Mouse (Mus musculus) lung, postnatal 0 days (tissue): ENCODE data around the gene Camkmt. TPM values are rescaled to one million over a fixed set of nuclear protein-coding genes. Genes with fewer than 3 reads are reported as not detected.
A peak's percentile ranks its signal among the peaks of the same experiment; 100 is the strongest.

Experiments used
- ATAC-seq: fragments of 200-750 bp; cut with Nextera tagmentation; 2 replicates; pipeline ENCODE4 v1.8.0; 2017; ENCODE audit warnings: moderate library complexity
- DNase-seq: peaks from one replicate; pipeline ENCODE4 v3.0.0-alpha.2; 2016; ENCODE audit warnings: low spot score
- H3K27ac ChIP-seq: fragments of 300-500 bp; sonication (generic); 2 replicates; pipeline ENCODE4 v1.5.1; 2014; ENCODE audit warnings: antibody characterized with exemption, mild to moderate bottlenecking, low read length, mixed read lengths
- H3K27me3 ChIP-seq: fragments of 300-500 bp; sonication (generic); replicated peaks from 2 replicates; pipeline ENCODE4 v1.6.1; 2014; ENCODE audit warnings: low read length, mixed read lengths; ENCODE audit not compliant: insufficient read depth
- H3K36me3 ChIP-seq: fragments of 300-500 bp; sonication (generic); 2 replicates; pipeline ENCODE4 v1.6.1; 2014; ENCODE audit warnings: low read length, mixed read lengths; ENCODE audit not compliant: insufficient read depth
- H3K4me1 ChIP-seq: fragments of 300-500 bp; sonication (generic); 2 replicates; pipeline ENCODE4 v1.6.1; 2014; ENCODE audit warnings: antibody characterized with exemption, low read depth, low read length, mixed read lengths; ENCODE audit not compliant: insufficient read depth
- H3K4me2 ChIP-seq: fragments of 300-500 bp; sonication (generic); replicated peaks from 2 replicates; pipeline ENCODE4 v1.6.1; 2014; ENCODE audit warnings: low read depth, mild to moderate bottlenecking, low read length, moderate library complexity, mixed read lengths
- H3K4me3 ChIP-seq: fragments of 300-500 bp; sonication (generic); 2 replicates; pipeline ENCODE4 v1.5.1; 2014; ENCODE audit warnings: low read depth, low read length
- H3K9ac ChIP-seq: fragments of 300-500 bp; sonication (generic); replicated peaks from 2 replicates; pipeline ENCODE4 v1.6.1; 2014; ENCODE audit warnings: low read depth, mild to moderate bottlenecking
- H3K9me3 ChIP-seq: fragments of 300-500 bp; sonication (generic); 2 replicates; pipeline ENCODE4 v1.6.1; 2016; ENCODE audit warnings: low read length, mixed read lengths
- CTCF ChIP-seq: IDR thresholded peaks from 2 replicates; pipeline ENCODE4 v1.5.1; 2016; ENCODE audit warnings: antibody characterized with exemption, mild to moderate bottlenecking
- EP300 ChIP-seq: IDR thresholded peaks from 2 replicates; pipeline ENCODE4 v1.6.1; 2016; ENCODE audit warnings: antibody characterized with exemption, mild to moderate bottlenecking, control low read depth
- WGBS: fragments of 180-500 bp; shearing (Covaris S2); extraction: QIAGEN DNeasy Blood & Tissue Kit; methylation state at CpG from one replicate; pipeline ENCODE4 v1.1.7; 2014; 5-methylcytosine and 5-hydroxymethylcytosine counted together
- polyA plus RNA-seq: library from polyadenylated mRNA; unstranded; fragments of >200 nt; fragmentation: Nextera tagmentation; extraction: Ambion mirVana; gene quantifications from 2 replicates; pipeline ENCODE4 v1.2.1, GENCODE M21; 2015

Camkmt gene
- polyA plus RNA-seq, 1 experiment from 2014 or later = 3.2 TPM

GRCm38 (mm10) chr17:85487531-85487930 is 397.2 kb downstream of the Camkmt start:
- Histone ChIP-seq H3K9ac (no peak overlapping the region), H3K27me3 (peaks cover 55% of the 10 kb centered on the region), H3K36me3 (no peaks in the 10 kb centered on the region), H3K4me2 (no peak overlapping the region), H3K27ac (no peak overlapping the region), H3K4me1 (no peaks in the 10 kb centered on the region), H3K4me3 (no peak overlapping the region), H3K9me3 (no peaks in the 10 kb centered on the region)
- DNase-seq (no peak), ATAC-seq (no peak)
- no peak for TF ChIP-seq CTCF
- no peak for TF ChIP-seq EP300
- 40% methylated on average over 3 of the region's 3 CpGs for WGBS

DNA sequence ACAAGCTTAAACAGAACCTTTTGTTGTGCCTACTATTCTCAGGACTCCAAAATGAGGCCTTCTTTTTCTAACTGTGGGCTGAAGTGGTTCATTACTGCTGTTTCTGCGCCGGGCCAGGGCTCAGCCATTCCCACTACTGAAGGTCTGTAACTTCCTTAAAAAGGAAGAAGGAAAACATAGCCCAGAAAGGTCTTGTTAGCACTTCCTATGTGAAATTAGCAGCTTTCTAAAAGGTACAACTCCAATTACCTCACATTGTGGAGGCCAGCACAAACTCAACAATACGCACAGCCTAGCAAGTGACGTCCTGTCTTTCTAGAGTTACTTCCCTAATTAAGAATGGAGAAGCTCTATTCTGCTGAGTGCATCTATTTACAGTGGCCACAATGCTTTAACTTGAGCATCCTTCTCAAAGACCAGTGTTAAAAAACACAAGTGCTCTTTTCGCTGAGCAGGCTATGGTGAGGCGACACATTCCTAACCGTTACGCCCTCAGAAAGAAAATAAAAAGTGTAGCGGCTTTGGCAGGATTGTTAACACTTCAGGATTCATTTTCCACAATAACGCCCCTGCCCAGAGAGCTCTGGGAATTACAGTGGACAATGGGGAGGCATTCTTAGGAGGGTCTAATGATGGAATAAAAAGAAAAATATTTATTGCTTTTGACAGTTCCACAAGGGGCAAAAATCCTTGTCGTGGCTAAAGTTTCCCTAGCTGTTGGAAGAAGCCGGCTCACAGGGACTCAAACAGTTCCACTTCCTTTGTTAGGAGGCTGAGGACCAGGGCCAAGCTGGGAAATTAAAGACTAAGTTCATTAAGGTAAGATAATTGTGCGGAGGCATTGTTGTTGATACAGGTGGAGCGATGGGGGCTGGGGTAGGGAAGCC is 398.5 kb downstream of the Camkmt start:
- no peak for ATAC-seq
- H3K4me2 ChIP-seq = no peak overlapping the region
- no peak for DNase-seq
- no peak overlapping the region for H3K4me3 ChIP-seq
- H3K9ac ChIP-seq = no peak overlapping the region
- no peak overlapping the region for H3K27ac ChIP-seq
- H3K27me3 ChIP-seq = peaks cover 46% of the 10 kb centered on the region
- H3K4me1 ChIP-seq = no peaks in the 10 kb centered on the region
- WGBS = 6% methylated on average over 14 of the region's 14 CpGs
- TF ChIP-seq CTCF (no peak), EP300 (no peak)
- no peaks in the 10 kb centered on the region for H3K36me3 ChIP-seq
- no peaks in the 10 kb centered on the region for H3K9me3 ChIP-seq

DNA sequence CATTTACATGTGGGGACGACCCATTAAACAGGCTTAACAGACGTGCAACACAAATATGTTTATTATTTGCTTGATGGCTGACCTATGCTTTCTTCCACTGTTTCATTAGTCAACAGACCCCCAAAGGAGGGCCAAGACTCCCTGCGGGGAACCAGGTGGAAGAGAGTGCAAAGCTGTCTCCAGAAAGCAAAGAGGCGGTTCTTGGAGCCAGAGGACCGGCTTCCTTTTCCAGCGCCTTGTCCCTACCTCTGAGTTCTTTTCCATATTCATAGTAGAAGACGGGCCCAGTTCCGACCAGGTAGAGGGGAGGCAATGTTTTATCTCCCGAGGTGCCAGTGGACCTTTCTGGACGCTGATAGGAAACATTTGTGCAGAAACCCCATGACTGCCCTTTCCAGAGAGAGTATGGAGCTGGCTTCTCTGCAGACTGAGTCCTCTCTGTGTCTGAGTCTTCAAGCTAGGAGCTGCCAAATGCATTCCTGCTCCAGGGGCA is 399.2 kb downstream of the Camkmt start:
- H3K27me3 ChIP-seq = peaks cover 42% of the 10 kb centered on the region
- WGBS = 4% methylated on average over 10 of the region's 10 CpGs

GRCm38 (mm10) chr17:85491491-85491890 is 401.1 kb downstream of the Camkmt start:
- Histone ChIP-seq H3K9ac (no peak overlapping the region), H3K27me3 (peaks cover 28% of the 10 kb centered on the region), H3K9me3 (no peaks in the 10 kb centered on the region; the same call in 1 of the 2 replicates), H3K27ac (no peak overlapping the region), H3K36me3 (no peaks in the 10 kb centered on the region), H3K4me3 (no peak overlapping the region), H3K4me2 (no peak overlapping the region), H3K4me1 (no peaks in the 10 kb centered on the region)
- no peak for DNase-seq
- no peak for ATAC-seq
- WGBS = 62% methylated on average over 3 of the region's 3 CpGs
- TF ChIP-seq CTCF = no peak
- TF ChIP-seq EP300 = no peak

More for the DNA sequence above, 399.2 kb downstream of the Camkmt start:
- no peak for TF ChIP-seq EP300
- no peak for TF ChIP-seq CTCF
- no peak for DNase-seq
- Histone ChIP-seq H3K4me2 (no peak overlapping the region), H3K36me3 (no peaks in the 10 kb centered on the region), H3K9me3 (no peaks in the 10 kb centered on the region), H3K4me3 (no peak overlapping the region), H3K9ac (no peak overlapping the region), H3K27ac (no peak overlapping the region), H3K4me1 (no peaks in the 10 kb centered on the region)
- ATAC-seq = no peak

- Histone ChIP-seq H3K4me2 (no peak overlapping the region), H3K4me3 (no peak overlapping the region), H3K9ac (no peak overlapping the region), H3K9me3 (no peaks in the 10 kb centered on the region; the same call in 1 of the 2 replicates), H3K4me1 (no peaks in the 10 kb centered on the region), H3K36me3 (no peaks in the 10 kb centered on the region), H3K27me3 (peaks cover 17% of the 10 kb centered on the region), H3K27ac (no peak overlapping the region)
- TF ChIP-seq EP300 (no peak), CTCF (no peak)
- 54% methylated on average over 4 of the region's 4 CpGs for WGBS
- DNase-seq = no peak
- no peak for ATAC-seq
Observed at GRCm38 (mm10) chr17:85493521-85493920, 403.2 kb downstream of the Camkmt start.

- no peaks in the 10 kb centered on the region for H3K36me3 ChIP-seq
- no peaks in the 10 kb centered on the region for H3K4me1 ChIP-seq
- peak; percentile 38 for DNase-seq
- ATAC-seq = no peak
- no peaks in the 10 kb centered on the region; the same call in 1 of the 2 replicates for H3K9me3 ChIP-seq
- H3K9ac ChIP-seq = no peak overlapping the region
- no peak overlapping the region for H3K4me2 ChIP-seq
- no peak for TF ChIP-seq EP300
- no peak for TF ChIP-seq CTCF
- no peak overlapping the region for H3K27ac ChIP-seq
- WGBS = 87% methylated on average over 3 of the region's 3 CpGs
- no peak overlapping the region for H3K4me3 ChIP-seq
- H3K27me3 ChIP-seq = peaks cover 1% of the 10 kb centered on the region; the same call in 1 of the 2 replicates
Observed at GRCm38 (mm10) chr17:85495012-85495754, 404.8 kb downstream of the Camkmt start.
